Mouse (Mus musculus): ENCODE results near the gene Gprc6a.

DNA sequence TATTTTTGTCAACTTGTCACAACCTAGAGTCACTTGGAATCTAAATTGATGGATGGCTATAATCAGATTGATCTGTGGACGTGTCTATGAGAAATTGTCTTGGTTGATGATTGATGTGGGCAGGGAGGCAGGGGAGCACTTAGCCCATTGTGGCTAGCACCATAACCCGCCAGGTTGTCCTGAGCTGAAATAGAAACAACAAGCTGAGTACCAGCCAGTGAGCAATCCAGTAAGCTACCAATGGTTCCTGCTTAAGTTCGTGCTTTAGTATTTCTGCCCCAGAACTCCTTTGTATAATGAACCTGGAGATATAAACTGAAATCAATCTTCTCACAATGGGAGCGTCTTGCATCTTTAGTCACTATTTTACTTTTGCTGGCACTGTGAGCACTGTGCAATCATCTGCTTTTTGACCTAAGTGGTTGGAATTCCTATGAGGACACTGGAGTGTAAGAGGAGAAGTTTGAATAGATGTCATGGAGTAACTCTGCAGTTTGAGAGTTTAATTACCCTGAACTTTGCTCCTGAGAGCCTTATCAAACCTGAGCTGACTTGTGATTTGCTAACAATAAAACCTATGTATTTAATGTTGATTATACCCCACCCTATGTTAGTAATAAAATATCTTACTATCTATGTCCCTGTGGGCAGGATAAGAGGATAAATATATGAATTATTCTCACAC, 21.4 kb downstream of the Gprc6a start:
- TF ChIP-seq POLR2A (IDR thresholded peaks at IDR 0.05; ENCODE audit: borderline replicate concordance, insufficient read depth, low read length) (no peak), CTCF (IDR thresholded peaks at IDR 0.05; ENCODE audit: borderline replicate concordance, insufficient read depth, low read depth, low read length) (no peak)
